ENCODE assay signal across 8 mouse cellular contexts in the genomic region with DNA sequence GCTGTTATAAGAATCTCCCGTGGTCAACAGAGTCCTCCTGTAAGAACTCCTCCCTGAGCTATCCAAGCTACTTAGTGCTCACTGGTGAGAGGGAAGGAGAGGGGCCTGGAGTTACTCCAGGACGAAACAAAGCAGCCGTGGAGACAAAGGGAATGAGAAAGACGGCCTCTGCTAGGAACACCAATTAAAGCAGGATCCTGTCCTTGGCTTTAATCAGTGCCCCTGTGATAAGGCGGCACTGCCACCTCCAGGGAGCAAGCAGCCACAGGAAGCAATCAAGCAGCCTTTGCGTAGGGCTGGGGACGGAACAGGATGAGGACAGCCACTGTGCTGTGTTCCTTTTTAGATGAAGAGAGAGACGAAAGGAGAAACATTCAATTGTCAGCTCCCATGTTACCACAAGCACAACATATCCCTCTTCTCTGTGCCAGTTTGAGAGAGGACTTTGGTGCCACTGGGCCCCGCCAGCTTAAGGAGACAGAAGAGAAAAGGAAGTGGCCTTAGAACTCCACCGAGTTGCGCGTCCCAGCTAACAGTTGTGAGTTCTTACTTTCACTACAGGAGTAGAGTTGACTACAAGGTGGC.
DNase-seq lines count a peak whose midpoint lies in the region; ATAC-seq and TF ChIP-seq lines count a peak whose summit lies in the region.

No protein-coding gene starts in this region.

- no peaks in the 10 kb centered on the region for H3K9me3 ChIP-seq in hindbrain, embryonic 16.5 days (ENCODE audit: control insufficient read depth, low read length)
- no peaks in the 10 kb centered on the region for H3K9me3 ChIP-seq in liver, embryonic 12.5 days (replicated peaks)

- peak overlapping the region; percentile 33; the same call in 1 of the 2 replicates for H3K9ac ChIP-seq in hindbrain, embryonic 16.5 days (ENCODE audit: low read depth, low read length)
- no peak overlapping the region for H3K9ac ChIP-seq in liver, embryonic 12.5 days

- 20% methylated on average over 12 of the region's 12 CpGs for WGBS in hindbrain, embryonic 16.5 days
- 17% methylated on average over 12 of the region's 12 CpGs for WGBS in liver, embryonic 12.5 days (ENCODE audit: insufficient replicate concordance)

- TF ChIP-seq POLR2A in embryonic fibroblast, embryonic 13.5 days (IDR thresholded peaks at IDR 0.05; ENCODE audit: low read depth, low read length): no peak

- intact Hi-C loops in left cerebral cortex, postnatal 14 days (cut with DNase I): no loop called here
- intact Hi-C loops in gastrocnemius, postnatal 36 days (cut with DNase I): no loop called here

- no peaks in the 10 kb centered on the region for H3K27me3 ChIP-seq in hindbrain, embryonic 16.5 days (replicated peaks; ENCODE audit: control insufficient read depth, insufficient read depth, low read length)
- H3K27me3 ChIP-seq in liver, embryonic 12.5 days (replicated peaks): no peaks in the 10 kb centered on the region

- H3K4me2 ChIP-seq in hindbrain, embryonic 16.5 days (ENCODE audit: low read length): peak overlapping the region; percentile 32
- H3K4me2 ChIP-seq in liver, embryonic 12.5 days: peak overlapping the region; percentile 42

- peak overlapping the region; percentile 89 for H3K27ac ChIP-seq in embryonic fibroblast, embryonic 13.5 days (ENCODE audit: insufficient read depth, low read length)
- H3K27ac ChIP-seq in hindbrain, embryonic 16.5 days (ENCODE audit: low read depth, low read length): peak overlapping the region; percentile 74
- peak overlapping the region; percentile 70 for H3K27ac ChIP-seq in liver, embryonic 12.5 days

- peak; percentile 61 for DNase-seq in adrenal gland, postnatal 14 days
- no peak for DNase-seq in adrenal gland, postnatal 4 days (ENCODE audit: low spot score in 2 of 2)
- no peak for DNase-seq in left cerebral cortex, postnatal 14 days (ENCODE audit: low spot score in 2 of 2)
- DNase-seq in gastrocnemius, postnatal 36 days: no peak

- no peaks in the 10 kb centered on the region for H3K36me3 ChIP-seq in hindbrain, embryonic 16.5 days (ENCODE audit: control insufficient read depth, insufficient read depth, low read length)
- H3K36me3 ChIP-seq in liver, embryonic 12.5 days: no peaks in the 10 kb centered on the region

- no peak overlapping the region for H3K4me3 ChIP-seq in embryonic fibroblast, embryonic 13.5 days (ENCODE audit: insufficient read depth, low read length)
- no peak overlapping the region for H3K4me3 ChIP-seq in hindbrain, embryonic 16.5 days (ENCODE audit: low read length)
- no peak overlapping the region for H3K4me3 ChIP-seq in liver, embryonic 12.5 days

- TF ChIP-seq CTCF in embryonic fibroblast, embryonic 13.5 days (IDR thresholded peaks at IDR 0.05; ENCODE audit: borderline replicate concordance, insufficient read depth, low read length): no peak

- peaks cover 32% of the 10 kb centered on the region for H3K4me1 ChIP-seq in embryonic fibroblast, embryonic 13.5 days (ENCODE audit: control insufficient read depth, insufficient read depth, low read length)
- peaks cover 94% of the 10 kb centered on the region for H3K4me1 ChIP-seq in hindbrain, embryonic 16.5 days (ENCODE audit: control insufficient read depth, insufficient read depth, low read depth, low read length)
- H3K4me1 ChIP-seq in liver, embryonic 12.5 days: peaks cover 22% of the 10 kb centered on the region

- ATAC-seq in hindbrain, embryonic 16.5 days: no peak
- no peak for ATAC-seq in liver, embryonic 12.5 days
- ATAC-seq in monocyte, adult 5-6 weeks (replicated peaks; ENCODE audit: insufficient number of reproducible peaks, low FRiP score, low TSS enrichment, poor library complexity, severe bottlenecking): peak; percentile 27; the same call in 1 of the 2 replicates
